Mouse (Mus musculus) stomach, embryonic 16.5 days (tissue): Measurements from ENCODE around the gene Arsb. TPM values are rescaled to one million over a fixed set of nuclear protein-coding genes. Genes with fewer than 3 reads are reported as not detected.

ENCODE experiments used
- ATAC-seq: fragments of 200-750 bp; cut with Nextera tagmentation; 2 replicates; pipeline ENCODE4 v1.8.0; 2017; ENCODE audit warnings: moderate number of reproducible peaks, moderate TSS enrichment; ENCODE audit not compliant: insufficient read depth, low FRiP score
- H3K27ac ChIP-seq: fragments of 300-500 bp; sonication (generic); 2 replicates; pipeline ENCODE4 v1.5.1; 2014; ENCODE audit warnings: low read length
- H3K27me3 ChIP-seq: fragments of 300-500 bp; sonication (generic); 2 replicates; pipeline ENCODE4 v1.6.1; 2014; ENCODE audit warnings: low read length, control low read depth, mixed read lengths; ENCODE audit not compliant: control insufficient read depth, insufficient read depth
- H3K36me3 ChIP-seq: fragments of 300-500 bp; sonication (generic); 2 replicates; pipeline ENCODE4 v1.6.1; 2014; ENCODE audit warnings: low read length; ENCODE audit not compliant: control insufficient read depth, insufficient read depth
- H3K4me1 ChIP-seq: fragments of 300-500 bp; sonication (generic); 2 replicates; pipeline ENCODE4 v1.6.1; 2014; ENCODE audit warnings: low read length, control low read depth, mixed read lengths; ENCODE audit not compliant: control insufficient read depth, insufficient read depth
- H3K4me2 ChIP-seq: fragments of 300-500 bp; sonication (generic); 2 replicates; pipeline ENCODE4 v1.6.1; 2014; ENCODE audit warnings: low read depth, low read length, mixed read lengths
- H3K4me3 ChIP-seq: fragments of 300-500 bp; sonication (generic); replicated peaks from 2 replicates; pipeline ENCODE4 v1.5.1; 2014; ENCODE audit warnings: mild to moderate bottlenecking, low read length
- H3K9ac ChIP-seq: fragments of 300-500 bp; sonication (generic); 2 replicates; pipeline ENCODE4 v1.6.1; 2014; ENCODE audit warnings: low read length
- H3K9me3 ChIP-seq: fragments of 300-500 bp; sonication (generic); replicated peaks from 2 replicates; pipeline ENCODE4 v1.6.1; 2016; ENCODE audit warnings: low read length, control low read depth; ENCODE audit not compliant: control insufficient read depth
- WGBS: fragments of 180-500 bp; shearing (Covaris S2); extraction: QIAGEN DNeasy Blood & Tissue Kit; methylation state at CpG from one replicate; pipeline ENCODE4 v1.1.7; 2014; 5-methylcytosine and 5-hydroxymethylcytosine counted together
- polyA plus RNA-seq: library from polyadenylated mRNA; unstranded; fragments of >200 nt; fragmentation: Nextera tagmentation; extraction: Ambion mirVana; gene quantifications from 2 replicates; pipeline ENCODE4 v1.2.1, GENCODE M21; 2015

Arsb gene
- polyA plus RNA-seq, 1 experiment from 2014 or later = 12.7 TPM

DNA sequence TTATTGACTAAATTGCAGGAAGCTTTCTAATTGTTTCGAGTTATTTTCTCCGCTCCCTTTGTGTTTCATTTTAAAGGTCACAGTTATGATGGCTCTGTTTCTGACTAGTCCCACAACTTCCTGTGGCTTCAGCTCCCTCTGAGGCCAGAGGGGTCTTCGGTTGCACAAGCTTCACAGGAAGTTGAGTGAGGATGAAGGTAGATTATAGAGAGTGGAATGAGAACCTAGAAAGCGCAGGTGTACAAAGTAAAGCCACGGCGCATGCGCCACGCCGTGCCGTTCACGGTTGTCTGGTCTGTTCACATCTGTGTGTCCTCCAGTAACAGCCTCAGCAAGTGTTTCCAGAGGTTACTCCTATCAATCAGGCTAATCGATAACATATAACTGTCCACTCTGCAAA is 43.2 kb downstream of the Arsb start:
- no peaks in the 10 kb centered on the region for H3K27me3 ChIP-seq
- H3K4me2 ChIP-seq = no peak overlapping the region
- H3K4me1 ChIP-seq = no peaks in the 10 kb centered on the region
- H3K9ac ChIP-seq = no peak overlapping the region
- no peak overlapping the region for H3K4me3 ChIP-seq
- 0 out of 2 replicates have a peak, but pooled peaks cover 3% of the 10 kb centered on the region for H3K9me3 ChIP-seq
- WGBS = 92% methylated on average over 12 of the region's 12 CpGs
- H3K36me3 ChIP-seq = no peaks in the 10 kb centered on the region
- no peak for ATAC-seq
- H3K27ac ChIP-seq = no peak overlapping the region

DNA sequence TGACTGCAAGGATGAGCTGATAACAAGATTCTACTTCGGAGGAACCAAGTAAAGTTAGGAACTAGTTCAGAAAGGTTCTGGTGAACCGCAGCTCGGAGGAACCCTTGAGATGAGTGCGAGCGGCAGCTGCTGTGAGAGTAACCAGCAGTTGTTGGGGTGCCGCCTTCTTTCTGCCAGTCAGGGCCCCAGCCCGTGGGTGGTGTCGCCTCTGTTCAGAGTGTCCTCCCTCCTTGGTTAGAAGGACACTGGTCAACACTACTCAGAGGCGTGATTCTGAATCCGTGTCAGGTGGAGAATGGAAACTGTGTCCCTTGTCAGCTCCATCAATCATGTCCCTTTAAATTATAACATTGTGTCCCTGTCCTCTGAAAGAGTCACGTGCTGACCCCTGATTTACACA is 43.7 kb downstream of the Arsb start:
- Histone ChIP-seq H3K36me3 (no peaks in the 10 kb centered on the region), H3K9me3 (0 out of 2 replicates have a peak, but pooled peaks cover 3% of the 10 kb centered on the region), H3K27ac (no peak overlapping the region), H3K9ac (no peak overlapping the region), H3K4me1 (no peaks in the 10 kb centered on the region), H3K4me3 (no peak overlapping the region), H3K27me3 (no peaks in the 10 kb centered on the region), H3K4me2 (no peak overlapping the region)
- no peak for ATAC-seq
- 86% methylated on average over 11 of the region's 11 CpGs for WGBS

DNA sequence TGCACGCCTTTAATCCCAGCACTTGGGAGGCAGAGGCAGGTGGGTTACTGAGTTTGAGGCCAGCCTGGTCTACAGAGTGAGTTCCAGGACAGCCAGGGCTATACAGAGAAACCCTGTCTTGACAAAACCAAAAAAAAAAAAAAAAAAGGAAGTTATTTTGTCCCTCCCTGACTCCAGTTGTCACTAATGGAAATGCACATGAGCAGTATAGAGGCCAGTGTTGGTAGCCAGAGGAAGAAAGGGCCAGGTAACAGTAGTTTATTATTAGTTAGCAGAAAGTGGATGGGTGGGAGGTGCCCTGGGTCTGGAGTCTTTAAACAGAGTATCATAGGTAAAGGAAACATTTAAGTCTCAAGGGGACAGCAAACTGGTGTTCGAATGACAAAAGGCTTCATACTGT is 44.7 kb downstream of the Arsb start:
- no peaks in the 10 kb centered on the region for H3K36me3 ChIP-seq
- H3K4me3 ChIP-seq = no peak overlapping the region
- no peak for ATAC-seq
- H3K9me3 ChIP-seq = 0 out of 2 replicates have a peak, but pooled peaks cover 3% of the 10 kb centered on the region
- 82% methylated on average over 2 of the region's 2 CpGs for WGBS
- H3K4me2 ChIP-seq = no peak overlapping the region
- H3K27me3 ChIP-seq = no peaks in the 10 kb centered on the region
- no peaks in the 10 kb centered on the region for H3K4me1 ChIP-seq
- H3K9ac ChIP-seq = no peak overlapping the region
- H3K27ac ChIP-seq = no peak overlapping the region

DNA sequence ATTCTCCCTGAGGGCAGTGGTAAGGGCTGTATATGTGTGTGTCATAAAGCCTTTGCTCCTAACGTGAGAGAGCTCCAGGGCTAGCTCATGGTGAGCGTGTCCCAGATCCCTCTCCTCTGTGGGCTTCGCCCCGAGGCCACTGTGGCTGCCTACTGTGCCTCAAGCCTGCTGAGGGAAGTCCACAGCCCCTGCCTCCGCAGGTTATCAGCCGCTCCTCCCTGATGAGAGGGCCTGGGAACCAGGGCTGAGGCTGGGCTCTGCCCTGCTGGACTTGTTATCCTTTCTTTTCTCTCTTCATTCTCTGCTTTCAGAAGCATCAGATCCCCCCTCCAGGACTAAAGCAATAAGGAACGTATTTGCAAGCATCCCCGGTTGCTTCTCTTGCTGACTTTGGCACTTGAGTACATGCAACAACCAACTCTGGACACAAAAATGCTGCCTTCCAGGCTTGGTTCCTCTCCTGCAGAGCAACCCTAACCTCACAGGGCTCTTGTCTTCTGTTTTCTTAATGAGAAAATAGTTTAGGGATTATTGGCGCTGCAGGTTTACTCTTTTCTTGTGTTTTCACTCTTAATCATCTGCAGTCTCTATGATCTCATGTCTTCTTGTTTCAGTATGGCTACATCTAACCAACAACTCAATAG is 45.4 kb downstream of the Arsb start:
- no peak for ATAC-seq

DNA sequence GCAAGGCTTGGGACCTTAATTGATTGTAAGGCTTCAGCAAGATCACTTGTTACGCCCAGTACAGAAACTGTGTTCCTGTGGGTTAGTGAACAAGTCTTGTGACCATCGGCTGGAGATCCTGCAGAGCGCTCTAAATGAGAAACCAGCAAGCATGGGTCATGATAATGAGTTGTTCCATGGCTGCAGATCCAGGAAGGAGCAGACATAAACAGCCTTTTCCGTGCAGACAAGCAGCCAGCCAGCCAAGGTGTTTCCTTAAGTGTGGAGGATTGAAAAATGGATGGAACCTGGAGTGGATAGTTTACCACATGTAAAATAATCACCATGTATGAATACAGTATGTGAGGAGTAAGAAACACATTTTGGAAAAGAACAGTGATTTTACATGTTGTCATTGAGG is 48.7 kb downstream of the Arsb start:
- Histone ChIP-seq H3K4me2 (no peak overlapping the region), H3K9me3 (0 out of 2 replicates have a peak, but pooled peaks cover 3% of the 10 kb centered on the region), H3K27me3 (no peaks in the 10 kb centered on the region), H3K36me3 (no peaks in the 10 kb centered on the region), H3K9ac (no peak overlapping the region), H3K4me3 (no peak overlapping the region), H3K27ac (no peak overlapping the region), H3K4me1 (no peaks in the 10 kb centered on the region)
- ATAC-seq = no peak
- WGBS = 67% methylated on average over 4 of the region's 4 CpGs

More for the DNA sequence above, 45.4 kb downstream of the Arsb start:
- Histone ChIP-seq H3K4me2 (no peak overlapping the region), H3K4me3 (no peak overlapping the region), H3K9me3 (0 out of 2 replicates have a peak, but pooled peaks cover 3% of the 10 kb centered on the region), H3K36me3 (no peaks in the 10 kb centered on the region), H3K27ac (no peak overlapping the region), H3K27me3 (no peaks in the 10 kb centered on the region), H3K4me1 (no peaks in the 10 kb centered on the region), H3K9ac (no peak overlapping the region)
- WGBS = 75% methylated on average over 9 of the region's 9 CpGs

DNA sequence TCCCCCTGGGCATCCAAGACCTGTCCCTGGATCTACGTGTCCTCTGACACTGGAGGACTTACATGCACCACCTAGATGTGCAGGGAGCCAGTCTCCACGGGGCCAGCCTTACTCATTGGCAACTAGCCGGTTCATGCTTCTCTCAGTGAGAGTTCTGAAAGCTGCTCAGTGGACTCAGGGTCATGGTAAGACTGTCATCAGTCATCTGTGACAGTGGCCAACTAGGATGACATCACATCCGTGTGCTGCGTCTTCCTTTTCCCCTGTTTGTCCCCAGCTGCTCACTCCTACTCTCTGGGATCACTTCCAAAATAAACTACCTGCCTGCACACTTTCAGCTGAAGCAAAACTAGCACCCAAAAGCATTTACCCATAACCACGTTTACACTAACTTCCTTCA is 50.6 kb downstream of the Arsb start:
- Histone ChIP-seq H3K27ac (no peak overlapping the region), H3K27me3 (no peaks in the 10 kb centered on the region), H3K4me1 (no peaks in the 10 kb centered on the region), H3K4me3 (no peak overlapping the region), H3K9ac (no peak overlapping the region), H3K36me3 (no peaks in the 10 kb centered on the region), H3K4me2 (no peak overlapping the region), H3K9me3 (0 out of 2 replicates have a peak, but pooled peaks cover 3% of the 10 kb centered on the region)
- WGBS = 42% methylated on average over 6 of the region's 6 CpGs
- ATAC-seq = no peak

DNA sequence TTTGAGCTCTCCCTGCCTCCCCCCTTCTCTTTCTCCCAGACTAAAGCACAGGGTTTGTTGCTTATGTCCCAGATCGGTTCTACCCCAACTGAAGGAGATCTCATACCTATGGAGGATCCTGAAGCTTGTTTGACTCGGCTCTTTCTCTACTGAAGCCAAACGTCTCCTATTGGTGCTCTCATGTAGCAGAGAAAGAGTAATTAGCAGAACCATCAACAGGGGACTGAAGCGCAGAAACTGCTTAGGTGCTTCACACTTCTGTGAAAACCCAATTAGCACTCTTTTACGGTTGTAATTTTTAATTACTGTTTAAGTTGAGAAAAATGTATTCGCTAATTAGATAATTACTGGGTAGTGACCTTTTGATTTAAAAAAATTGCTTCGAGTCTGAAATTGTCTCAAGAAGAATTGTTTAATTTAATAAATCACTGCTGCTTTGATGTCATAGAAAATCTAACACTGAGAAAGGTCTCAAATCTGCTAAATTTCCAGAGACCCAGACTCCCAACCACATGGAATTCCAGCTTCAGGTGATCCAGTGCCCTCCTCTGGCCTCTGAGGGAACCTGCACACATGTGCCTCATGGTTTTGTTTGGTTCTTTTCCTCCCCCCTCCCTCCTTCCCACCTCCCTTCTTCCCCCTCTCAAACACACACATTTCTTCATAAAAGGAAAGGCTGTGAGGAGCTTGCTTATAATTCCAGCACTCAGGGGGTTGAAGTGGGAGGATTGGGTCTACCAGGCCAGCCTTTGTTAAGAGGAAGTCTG is 54.5 kb downstream of the Arsb start:
- Histone ChIP-seq H3K27ac (no peak overlapping the region), H3K27me3 (no peaks in the 10 kb centered on the region), H3K9ac (no peak overlapping the region), H3K4me3 (no peak overlapping the region), H3K4me2 (no peak overlapping the region), H3K4me1 (no peaks in the 10 kb centered on the region), H3K36me3 (no peaks in the 10 kb centered on the region), H3K9me3 (no peaks in the 10 kb centered on the region)
- no peak for ATAC-seq
- WGBS = 88% methylated on average over 7 of the region's 7 CpGs

DNA sequence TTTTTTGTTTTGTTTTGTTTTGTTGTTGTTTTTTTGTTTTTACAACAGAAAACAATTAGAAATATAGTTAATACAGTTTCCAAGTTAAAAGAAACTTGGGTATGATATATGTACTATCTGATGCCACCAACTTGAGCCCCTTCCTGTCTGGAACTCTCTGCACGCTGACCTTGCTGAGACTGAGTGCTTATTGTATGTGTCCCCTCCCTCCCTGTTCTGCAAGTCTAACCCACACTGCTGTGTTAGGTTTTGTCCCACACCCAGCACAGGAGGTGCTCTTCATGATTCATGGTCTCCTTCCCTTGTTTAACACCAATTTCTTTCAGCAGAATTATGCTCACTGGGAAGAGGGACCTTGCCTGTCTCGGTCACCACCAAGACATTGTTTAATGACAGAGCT is 56.3 kb downstream of the Arsb start:
- no peak overlapping the region for H3K27ac ChIP-seq
- no peaks in the 10 kb centered on the region for H3K27me3 ChIP-seq
- H3K9ac ChIP-seq = no peak overlapping the region
- H3K4me2 ChIP-seq = no peak overlapping the region
- no peaks in the 10 kb centered on the region for H3K9me3 ChIP-seq
- 66% methylated on average over 2 of the region's 2 CpGs for whole genome bisulfite sequencing
- no peak overlapping the region for H3K4me3 ChIP-seq
- ATAC-seq = no peak
- H3K36me3 ChIP-seq = no peaks in the 10 kb centered on the region
- H3K4me1 ChIP-seq = no peaks in the 10 kb centered on the region

DNA sequence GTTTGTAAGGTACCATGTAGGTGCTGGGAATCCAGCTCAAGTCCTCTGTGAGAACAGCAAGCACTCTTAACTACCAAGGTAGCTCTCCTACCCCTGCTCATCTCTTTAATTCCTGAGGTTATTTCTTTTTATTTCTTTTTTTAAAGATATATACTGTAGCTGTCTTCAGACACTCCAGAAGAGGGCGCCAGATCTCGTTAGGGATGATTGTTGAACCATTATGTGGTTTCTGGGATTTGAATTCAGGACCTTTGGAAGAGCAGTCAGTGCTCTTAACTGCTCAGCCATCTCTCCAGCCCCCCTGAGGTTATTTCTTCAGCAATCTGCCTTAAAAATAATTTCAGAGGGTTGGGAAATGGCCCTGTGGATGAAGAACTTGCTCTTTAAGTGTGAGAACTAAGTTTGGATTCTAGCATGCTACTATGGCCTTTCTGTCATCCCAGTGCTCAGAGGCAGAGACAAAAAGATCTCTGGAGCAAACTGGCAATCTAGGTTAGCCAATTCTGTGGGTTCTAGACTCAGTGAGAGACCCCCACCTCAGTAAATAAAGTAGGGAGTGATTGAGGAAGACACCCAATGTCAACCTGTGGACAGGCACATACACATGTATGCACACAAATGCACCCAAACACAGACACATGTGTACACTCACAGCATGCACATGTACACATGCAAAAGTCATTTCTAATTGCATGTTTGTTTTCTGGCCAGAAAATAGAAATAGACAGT is 58.3 kb downstream of the Arsb start:
- no peak for ATAC-seq
- no peak overlapping the region for H3K27ac ChIP-seq
- no peaks in the 10 kb centered on the region for H3K4me1 ChIP-seq
- no peaks in the 10 kb centered on the region for H3K9me3 ChIP-seq
- H3K4me3 ChIP-seq = no peak overlapping the region
- no peaks in the 10 kb centered on the region for H3K27me3 ChIP-seq
- no peaks in the 10 kb centered on the region for H3K36me3 ChIP-seq
- no peak overlapping the region for H3K4me2 ChIP-seq
- no peak overlapping the region for H3K9ac ChIP-seq
- WGBS = 55% methylated on average over 2 of the region's 2 CpGs
